Mouse (Mus musculus) midbrain, embryonic 14.5 days (tissue): ENCODE measurements at regions not wholly inside any gene's neighbourhood (a gene's known extent, or its start where the extent isn't known, plus 50 kb on each side); places are given as distances from the start of the nearest gene placed in this dataset.

Source experiments
- ATAC-seq: fragments of 200-750 bp; cut with Nextera tagmentation; 2 replicates; pipeline ENCODE4 v1.8.0; 2017; ENCODE audit warnings: moderate number of reproducible peaks, moderate library complexity; ENCODE audit not compliant: low FRiP score, low TSS enrichment
- DNase-seq: peaks from one replicate; pipeline ENCODE4 v3.0.0-alpha.2; 2015
- H3K27ac ChIP-seq: fragments of 300-500 bp; sonication (generic); replicated peaks from 2 replicates; pipeline ENCODE4 v1.5.1; 2014; ENCODE audit warnings: mild to moderate bottlenecking, low read depth, low read length, moderate library complexity
- H3K27me3 ChIP-seq: fragments of 300-500 bp; sonication (generic); 2 replicates; pipeline ENCODE4 v1.6.1; 2014; ENCODE audit warnings: low read length, control low read depth, mixed read lengths; ENCODE audit not compliant: control insufficient read depth, insufficient read depth
- H3K36me3 ChIP-seq: fragments of 300-500 bp; sonication (generic); 2 replicates; pipeline ENCODE4 v1.6.1; 2014; ENCODE audit warnings: low read length, control low read depth; ENCODE audit not compliant: control insufficient read depth, insufficient read depth
- H3K4me1 ChIP-seq: fragments of 300-500 bp; sonication (generic); 2 replicates; pipeline ENCODE4 v1.6.1; 2014; ENCODE audit warnings: mild to moderate bottlenecking, antibody characterized with exemption, low read length, control low read depth; ENCODE audit not compliant: control insufficient read depth, insufficient read depth
- H3K4me2 ChIP-seq: fragments of 300-500 bp; sonication (generic); 2 replicates; pipeline ENCODE4 v1.6.1; 2014; ENCODE audit warnings: mild to moderate bottlenecking, low read length, moderate library complexity
- H3K4me3 ChIP-seq: fragments of 300-500 bp; sonication (generic); replicated peaks from 2 replicates; pipeline ENCODE4 v1.5.1; 2014; ENCODE audit warnings: low read depth, low read length
- H3K9ac ChIP-seq: fragments of 300-500 bp; sonication (generic); replicated peaks from 2 replicates; pipeline ENCODE4 v1.6.1; 2014; ENCODE audit warnings: mild to moderate bottlenecking, low read length, moderate library complexity
- H3K9me3 ChIP-seq: fragments of 300-500 bp; sonication (generic); 2 replicates; pipeline ENCODE4 v1.6.1; 2016; ENCODE audit warnings: low read length, control low read depth, mixed read lengths; ENCODE audit not compliant: control insufficient read depth
- WGBS: fragments of 180-500 bp; shearing (Covaris S2); extraction: QIAGEN DNeasy Blood & Tissue Kit; methylation state at CpG from one replicate; pipeline ENCODE4 v1.1.7; 2014; 5-methylcytosine and 5-hydroxymethylcytosine counted together

DNA sequence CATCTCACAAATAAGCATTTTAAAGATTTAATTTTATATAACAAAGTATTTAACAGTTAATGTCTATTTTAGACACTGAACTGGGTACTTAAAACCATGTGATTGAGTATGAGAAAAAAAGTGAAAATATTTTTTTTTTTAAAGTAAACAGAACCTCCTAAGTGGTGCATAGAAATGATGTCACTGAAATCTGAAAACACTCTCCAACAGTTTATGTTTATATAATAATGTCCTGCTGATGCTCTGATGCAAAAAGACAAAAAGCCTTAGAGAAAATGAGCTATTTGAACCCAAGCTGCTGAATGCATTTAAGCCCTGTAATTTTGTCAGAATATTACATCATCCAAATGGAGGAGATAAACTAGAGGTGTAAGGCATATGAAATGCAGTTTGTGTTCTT, 3447.1 kb downstream of the 9330182O14Rik start:
- H3K27ac ChIP-seq, result no peak overlapping the region
- no peaks in the 10 kb centered on the region for H3K9me3 ChIP-seq
- no peak overlapping the region for H3K9ac ChIP-seq
- ATAC-seq (no peak), DNase-seq (no peak)
- no peaks in the 10 kb centered on the region for H3K4me1 ChIP-seq
- no peaks in the 10 kb centered on the region for H3K27me3 ChIP-seq
- H3K4me3 ChIP-seq, result no peak overlapping the region
- no peaks in the 10 kb centered on the region for H3K36me3 ChIP-seq
- no peak overlapping the region for H3K4me2 ChIP-seq

- Histone ChIP-seq H3K27me3 (no peaks in the 10 kb centered on the region), H3K36me3 (no peaks in the 10 kb centered on the region), H3K4me3 (no peak overlapping the region), H3K4me2 (no peak overlapping the region), H3K4me1 (no peaks in the 10 kb centered on the region), H3K27ac (no peak overlapping the region), H3K9ac (no peak overlapping the region), H3K9me3 (no peaks in the 10 kb centered on the region)
- ATAC-seq (no peak), DNase-seq (no peak)
- 90% methylated on average over 4 of the region's 4 CpGs for WGBS
Measured at GRCm38 (mm10) chr15:43585751-43586150, 3451.6 kb downstream of the 9330182O14Rik start.

DNA sequence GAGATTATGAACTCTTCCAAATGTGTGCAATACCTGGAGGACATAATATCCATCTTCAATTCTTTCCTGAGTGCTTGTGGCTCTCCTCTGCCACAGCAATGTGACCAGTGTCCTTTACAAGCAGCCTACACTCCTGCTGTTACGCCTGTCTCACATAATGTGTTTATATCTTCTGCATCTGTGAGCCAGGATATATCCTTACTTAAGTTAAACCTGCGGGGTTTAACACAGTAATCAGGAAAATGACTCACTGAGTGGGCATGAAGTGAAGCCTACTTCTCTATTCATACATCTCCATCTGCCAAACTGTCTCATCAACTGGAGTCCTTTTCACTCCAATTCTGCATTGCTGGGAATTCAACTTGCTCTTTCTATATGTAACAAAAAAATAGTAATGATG, 3453.9 kb downstream of the 9330182O14Rik start:
- no peak for ATAC-seq
- no peaks in the 10 kb centered on the region for H3K9me3 ChIP-seq
- no peak overlapping the region for H3K4me2 ChIP-seq
- no peaks in the 10 kb centered on the region for H3K27me3 ChIP-seq
- DNase-seq, result no peak
- no peak overlapping the region for H3K9ac ChIP-seq
- no peaks in the 10 kb centered on the region for H3K4me1 ChIP-seq
- H3K27ac ChIP-seq, result no peak overlapping the region
- WGBS, result 75% methylated on average over 2 of the region's 2 CpGs
- H3K4me3 ChIP-seq, result no peak overlapping the region
- H3K36me3 ChIP-seq, result no peaks in the 10 kb centered on the region

DNA sequence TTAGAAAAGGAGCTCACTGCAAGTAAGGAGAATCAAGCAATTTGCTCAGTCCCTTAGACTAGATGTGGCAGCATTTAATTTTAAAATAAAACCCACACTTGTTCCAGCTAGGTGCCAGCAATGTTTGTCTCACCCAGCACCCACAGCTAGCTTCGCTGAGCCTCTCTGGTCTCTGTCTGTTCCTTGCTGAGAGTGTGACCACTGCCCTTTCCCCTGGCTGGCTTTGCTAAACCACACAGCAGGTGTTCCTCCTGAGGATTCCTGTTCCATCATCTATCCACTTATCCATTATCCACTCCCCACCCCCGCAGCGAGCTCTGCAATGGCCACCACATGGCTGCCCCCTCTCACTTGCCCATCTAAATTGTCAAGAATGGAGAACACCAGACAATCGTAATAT, 3473.5 kb downstream of the 9330182O14Rik start:
- Histone ChIP-seq H3K27ac (no peak overlapping the region), H3K4me1 (no peaks in the 10 kb centered on the region), H3K4me2 (no peak overlapping the region), H3K4me3 (no peak overlapping the region), H3K9me3 (no peaks in the 10 kb centered on the region), H3K27me3 (no peaks in the 10 kb centered on the region), H3K9ac (no peak overlapping the region), H3K36me3 (no peaks in the 10 kb centered on the region)
- DNase-seq, result no peak
- ATAC-seq, result no peak
- WGBS, result 86% methylated on average over 4 of the region's 4 CpGs

- no peaks in the 10 kb centered on the region for H3K4me1 ChIP-seq
- no peaks in the 10 kb centered on the region for H3K27me3 ChIP-seq
- WGBS, result 64% methylated on average over 2 of the region's 2 CpGs
- DNase-seq, result no peak
- no peak for ATAC-seq
- H3K9me3 ChIP-seq, result no peaks in the 10 kb centered on the region
- no peak overlapping the region for H3K4me2 ChIP-seq
- no peak overlapping the region for H3K4me3 ChIP-seq
- no peak overlapping the region for H3K27ac ChIP-seq
- no peak overlapping the region for H3K9ac ChIP-seq
- no peaks in the 10 kb centered on the region for H3K36me3 ChIP-seq
Measured at GRCm38 (mm10) chr15:43609901-43610300, 3475.7 kb downstream of the 9330182O14Rik start.

DNA sequence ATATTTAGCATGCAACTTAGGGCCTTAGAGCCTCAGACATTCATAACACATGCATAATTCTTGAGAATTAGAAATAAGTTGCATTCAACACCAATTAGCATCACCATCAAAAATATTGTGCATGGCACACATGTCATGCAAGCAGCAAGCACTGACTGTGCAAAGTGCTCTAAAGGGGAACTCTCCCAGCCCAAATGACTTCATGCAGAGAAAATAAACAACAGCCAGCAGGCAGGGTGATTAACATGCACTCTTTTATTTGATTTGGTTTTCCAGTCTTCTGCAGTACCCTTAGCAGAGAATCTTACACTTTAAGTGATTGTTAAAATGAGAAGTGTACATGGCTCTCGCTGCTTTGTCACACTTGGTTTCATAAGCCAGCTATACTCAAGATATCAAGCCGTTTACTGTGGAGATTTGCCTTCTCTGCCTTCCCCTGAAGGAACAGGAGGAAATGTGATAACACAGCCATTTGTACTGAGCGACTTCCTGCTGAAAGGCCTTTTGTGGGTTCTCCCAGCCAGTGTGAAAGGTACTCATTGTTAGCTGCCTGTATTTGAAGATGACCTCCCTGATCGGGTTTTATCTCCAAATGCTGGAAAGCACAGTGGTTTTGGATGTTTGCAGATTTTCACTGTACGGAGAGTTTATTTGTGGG, 3480.0 kb downstream of the 9330182O14Rik start:
- Histone ChIP-seq H3K27ac (no peak overlapping the region), H3K4me1 (no peaks in the 10 kb centered on the region), H3K27me3 (no peaks in the 10 kb centered on the region), H3K4me2 (no peak overlapping the region), H3K9me3 (no peaks in the 10 kb centered on the region), H3K36me3 (no peaks in the 10 kb centered on the region), H3K4me3 (no peak overlapping the region), H3K9ac (no peak overlapping the region)
- DNase-seq (peak; percentile 31), ATAC-seq (no peak)
- 31% methylated on average over 5 of the region's 5 CpGs for WGBS

DNA sequence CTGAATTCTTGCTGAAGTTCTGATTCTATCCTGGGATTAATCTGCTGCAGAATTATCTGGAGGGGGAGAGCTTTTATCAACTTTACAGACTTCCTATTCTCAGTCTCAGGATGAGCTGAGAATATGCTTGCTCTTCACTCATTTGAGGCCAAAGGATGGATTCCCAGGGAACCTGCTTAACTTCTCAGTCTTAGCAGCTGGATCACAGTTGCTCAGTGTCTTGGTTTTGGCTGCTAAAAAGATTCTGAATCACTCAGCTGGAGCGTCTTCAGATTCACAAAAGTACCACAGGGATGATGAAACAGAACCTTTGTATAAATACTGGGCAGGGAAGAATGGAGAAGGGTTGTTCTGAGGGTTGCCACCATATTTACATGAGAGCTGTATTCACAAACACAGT, 3481.6 kb downstream of the 9330182O14Rik start:
- Histone ChIP-seq H3K4me3 (no peak overlapping the region), H3K27ac (no peak overlapping the region), H3K36me3 (no peaks in the 10 kb centered on the region), H3K9ac (no peak overlapping the region), H3K27me3 (no peaks in the 10 kb centered on the region), H3K4me2 (no peak overlapping the region), H3K9me3 (no peaks in the 10 kb centered on the region), H3K4me1 (no peaks in the 10 kb centered on the region)
- WGBS, result 78% methylated on average over 1 of the region's 1 CpGs
- no peak for DNase-seq
- ATAC-seq, result no peak

- H3K9ac ChIP-seq, result no peak overlapping the region
- H3K9me3 ChIP-seq, result no peaks in the 10 kb centered on the region
- no peaks in the 10 kb centered on the region for H3K36me3 ChIP-seq
- no peak overlapping the region for H3K4me3 ChIP-seq
- no peak overlapping the region for H3K27ac ChIP-seq
- no peaks in the 10 kb centered on the region for H3K27me3 ChIP-seq
- no peak for DNase-seq
- no peaks in the 10 kb centered on the region for H3K4me1 ChIP-seq
- 81% methylated on average over 2 of the region's 2 CpGs for WGBS
- ATAC-seq, result no peak
- H3K4me2 ChIP-seq, result no peak overlapping the region
Measured at GRCm38 (mm10) chr15:43624431-43624965, 3490.3 kb downstream of the 9330182O14Rik start.

DNA sequence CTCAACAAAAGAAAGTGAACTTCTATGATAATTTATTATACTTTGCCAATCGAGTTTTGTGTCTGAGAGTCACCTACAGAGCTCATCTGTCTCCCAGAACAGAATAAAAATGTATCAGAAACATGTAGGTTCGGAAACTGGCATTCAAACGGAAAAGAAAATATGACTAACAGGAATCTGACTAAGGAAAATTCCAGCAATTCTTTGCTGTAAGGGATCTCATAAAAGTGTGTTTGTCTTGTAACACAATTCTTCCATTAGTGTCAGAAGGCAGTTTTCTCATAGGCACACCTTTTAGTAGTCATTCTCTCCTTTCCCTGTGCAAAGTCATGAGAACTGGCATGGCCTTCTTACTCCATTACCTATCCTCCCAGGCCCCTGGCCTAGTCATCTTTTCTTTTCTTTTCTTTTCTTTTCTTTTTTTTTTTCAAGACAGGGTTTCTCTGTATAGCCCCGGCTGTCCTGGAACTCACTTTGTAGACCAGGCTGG, 3490.9 kb downstream of the 9330182O14Rik start:
- no peak overlapping the region for H3K4me3 ChIP-seq
- no peak overlapping the region for H3K27ac ChIP-seq
- H3K9ac ChIP-seq, result no peak overlapping the region
- no peaks in the 10 kb centered on the region for H3K27me3 ChIP-seq
- H3K9me3 ChIP-seq, result no peaks in the 10 kb centered on the region
- DNase-seq, result no peak
- WGBS, result 83% methylated on average over 4 of the region's 4 CpGs
- H3K36me3 ChIP-seq, result no peaks in the 10 kb centered on the region
- no peak overlapping the region for H3K4me2 ChIP-seq
- no peak for ATAC-seq
- H3K4me1 ChIP-seq, result no peaks in the 10 kb centered on the region
